Mouse (Mus musculus) CD4-positive, CD25-positive, alpha-beta regulatory T cell, adult 4 months (primary cell): ENCODE results near the gene Rpl13. TPM values are rescaled to one million over a fixed set of nuclear protein-coding genes. Genes with fewer than 3 reads are reported as not detected.

Experiments used
- polyA plus RNA-seq, 2 experiments: library from polyadenylated mRNA; unstranded; fragments of 100-300 nt; shearing (Covaris generic); gene quantifications; one replicate each; pipeline ENCODE4 v1.2.1; 2017

Gene Rpl13
- polyA plus RNA-seq, 2 experiments from 2014 or later: 2,671 to 2,712 TPM

Other genes with a start within 250 kb of the Rpl13 start
- 10 to 100 TPM; 79.7 to 84.1 TPM for gene Ankrd11, start 60.1 kb upstream of the Rpl13 start, polyA plus RNA-seq
- 10 to 100 TPM; 24.4 to 29.0 TPM for gene Spg7, start 39.4 kb upstream of the Rpl13 start, polyA plus RNA-seq
- 1 to 10 TPM; 1.0 to 2.7 TPM for gene Cpne7, start 15.0 kb downstream of the Rpl13 start, polyA plus RNA-seq
- under 1 TPM in 1 of 2 experiments, not detected in 1; 0.42 TPM for gene Sult5a1, start 56.0 kb downstream of the Rpl13 start, polyA plus RNA-seq
- gene Dpep1, start 83.9 kb downstream of the Rpl13 start, polyA plus RNA-seq: not detected
- 100 to 1,000 TPM; 157 to 276 TPM for gene Chmp1a, start 110.4 kb downstream of the Rpl13 start, polyA plus RNA-seq
- not detected for gene Spata33, start 110.5 kb downstream of the Rpl13 start, polyA plus RNA-seq
- gene Cdk10, start 122.5 kb downstream of the Rpl13 start, polyA plus RNA-seq: 10 to 100 TPM; 21.0 to 32.5 TPM
- 1 to 10 TPM; 6.0 to 9.2 TPM for gene Spata2l, start 133.9 kb downstream of the Rpl13 start, polyA plus RNA-seq
- gene Zfp276, start 151.8 kb downstream of the Rpl13 start, polyA plus RNA-seq: 1 to 10 TPM; 5.1 to 7.3 TPM
- 10 to 100 TPM in 1 of 2 experiments, 1 to 10 TPM in 1; 9.1 to 10.1 TPM for gene Vps9d1, start 152.0 kb downstream of the Rpl13 start, polyA plus RNA-seq
- 1 to 10 TPM; 5.9 to 7.9 TPM for gene Fanca, start 216.2 kb downstream of the Rpl13 start, polyA plus RNA-seq
- gene Spire2, start 230.4 kb downstream of the Rpl13 start, polyA plus RNA-seq: not detected